Mouse (Mus musculus): ENCODE measurements around the gene Gpn2. TPM values are rescaled to one million over a fixed set of nuclear protein-coding genes. Genes with fewer than 3 reads are reported as not detected.

The Gpn2 gene
- polyA plus RNA-seq, 1 experiment, result 32.2 TPM

- no peaks in the 10 kb centered on the region for H3K79me2 ChIP-seq (ENCODE audit: control insufficient read depth, insufficient read depth)
- no peaks in the 10 kb centered on the region for H3K36me3 ChIP-seq (ENCODE audit: control insufficient read depth, insufficient read depth)
- H3ac ChIP-seq (ENCODE audit: control insufficient read depth, insufficient read length), result no peak overlapping the region
- no peak overlapping the region for H3K4me3 ChIP-seq
- H3K4me2 ChIP-seq (ENCODE audit: low read depth), result no peak overlapping the region
- no peaks in the 10 kb centered on the region for H3K27me3 ChIP-seq (ENCODE audit: control insufficient read depth, insufficient read depth, insufficient read length)
- TF ChIP-seq SRF (IDR thresholded peaks at IDR 0.05; ENCODE audit: control insufficient read depth, insufficient read length, low read depth), result no peak
- TF ChIP-seq MYOD1 (IDR thresholded peaks at IDR 0.05; ENCODE audit: control insufficient read depth in 1 of 3, insufficient read length in 2 of 3, low read depth in 2 of 3), result no peak
- TF ChIP-seq REST (IDR thresholded peaks at IDR 0.05; ENCODE audit: insufficient read depth, insufficient read length), result no peak
- TF ChIP-seq POLR2AphosphoS2 (IDR thresholded peaks at IDR 0.05; ENCODE audit: insufficient read length, low read depth), result no peak
- no peak for TF ChIP-seq POLR2A (IDR thresholded peaks at IDR 0.05; ENCODE audit: insufficient read length, low read depth)
- TF ChIP-seq USF1 (IDR thresholded peaks at IDR 0.05; ENCODE audit: low read depth), result no peak
- no peak for TF ChIP-seq MYOG (IDR thresholded peaks at IDR 0.05; ENCODE audit: control insufficient read depth in 1 of 3, insufficient read depth in 1 of 3, insufficient read length in 2 of 3, low read depth in 2 of 3)
- TF ChIP-seq E2F4 (IDR thresholded peaks at IDR 0.05; ENCODE audit: insufficient read depth), result no peak
- no peak for TF ChIP-seq CEBPB (IDR thresholded peaks at IDR 0.05; ENCODE audit: insufficient read depth, poor library complexity, severe bottlenecking)
- TF ChIP-seq TCF3 (IDR thresholded peaks at IDR 0.05; ENCODE audit: insufficient read length, low read depth), result no peak
- TF ChIP-seq TCF12 (IDR thresholded peaks at IDR 0.05; ENCODE audit: insufficient read depth, poor library complexity, severe bottlenecking), result no peak
- no peak for TF ChIP-seq MAX (IDR thresholded peaks at IDR 0.05; ENCODE audit: low read depth)
These were observed 28.3 kb downstream of the Gpn2 start for GRCm38 (mm10) chr4:133612416-133612815.

- no peak overlapping the region for H3ac ChIP-seq (ENCODE audit: control insufficient read depth, insufficient read length)
- no peak overlapping the region for H3K4me3 ChIP-seq
- H3K27me3 ChIP-seq (ENCODE audit: control insufficient read depth, insufficient read depth, insufficient read length), result no peaks in the 10 kb centered on the region
- H3K4me2 ChIP-seq (ENCODE audit: low read depth), result peak overlapping the region; percentile 85
- TF ChIP-seq POLR2AphosphoS2 (IDR thresholded peaks at IDR 0.05; ENCODE audit: insufficient read length, low read depth) (no peak), POLR2A (IDR thresholded peaks at IDR 0.05; ENCODE audit: insufficient read length, low read depth) (no peak), REST (IDR thresholded peaks at IDR 0.05; ENCODE audit: insufficient read depth, insufficient read length) (no peak), USF1 (IDR thresholded peaks at IDR 0.05; ENCODE audit: low read depth) (no peak), MYOD1 (IDR thresholded peaks at IDR 0.05; ENCODE audit: control insufficient read depth in 1 of 3, insufficient read length in 2 of 3, low read depth in 2 of 3) (peak in 2 of 3 experiments; percentile 21 to 64), MYOG (IDR thresholded peaks at IDR 0.05; ENCODE audit: control insufficient read depth in 1 of 3, insufficient read depth in 1 of 3, insufficient read length in 2 of 3, low read depth in 2 of 3) (peak in 1 of 3 experiments; percentile 35)
- H3K79me2 ChIP-seq (ENCODE audit: control insufficient read depth, insufficient read depth), result no peaks in the 10 kb centered on the region
- no peaks in the 10 kb centered on the region for H3K36me3 ChIP-seq (ENCODE audit: control insufficient read depth, insufficient read depth)
These were observed 28.9 kb downstream of the Gpn2 start for GRCm38 (mm10) chr4:133613026-133613425.

- peak overlapping the region; percentile 85 for H3K4me2 ChIP-seq (ENCODE audit: low read depth)
- H3ac ChIP-seq (ENCODE audit: control insufficient read depth, insufficient read length), result no peak overlapping the region
- no peak overlapping the region for H3K4me3 ChIP-seq
- H3K79me2 ChIP-seq (ENCODE audit: control insufficient read depth, insufficient read depth), result no peaks in the 10 kb centered on the region
- H3K27me3 ChIP-seq (ENCODE audit: control insufficient read depth, insufficient read depth, insufficient read length), result no peaks in the 10 kb centered on the region
- TF ChIP-seq MYOG (IDR thresholded peaks at IDR 0.05; ENCODE audit: control insufficient read depth in 1 of 3, insufficient read depth in 1 of 3, insufficient read length in 2 of 3, low read depth in 2 of 3) (peak; percentile 5 to 93 (median 15)), TCF12 (IDR thresholded peaks at IDR 0.05; ENCODE audit: insufficient read depth, poor library complexity, severe bottlenecking) (no peak), MYOD1 (IDR thresholded peaks at IDR 0.05; ENCODE audit: control insufficient read depth in 1 of 3, insufficient read length in 2 of 3, low read depth in 2 of 3) (peak in 2 of 3 experiments; percentile 34 to 84), POLR2AphosphoS2 (IDR thresholded peaks at IDR 0.05; ENCODE audit: insufficient read length, low read depth) (no peak), SRF (IDR thresholded peaks at IDR 0.05; ENCODE audit: control insufficient read depth, insufficient read length, low read depth) (no peak)
- no peaks in the 10 kb centered on the region for H3K36me3 ChIP-seq (ENCODE audit: control insufficient read depth, insufficient read depth)
These were observed 29.7 kb downstream of the Gpn2 start for GRCm38 (mm10) chr4:133613867-133614266.

GRCm38 (mm10) chr4:133614274-133614761 is 30.2 kb downstream of the Gpn2 start:
- peak overlapping the region; percentile 85 for H3K4me2 ChIP-seq (ENCODE audit: low read depth)
- H3K36me3 ChIP-seq (ENCODE audit: control insufficient read depth, insufficient read depth), result no peaks in the 10 kb centered on the region
- H3ac ChIP-seq (ENCODE audit: control insufficient read depth, insufficient read length), result no peak overlapping the region
- TF ChIP-seq SRF (IDR thresholded peaks at IDR 0.05; ENCODE audit: control insufficient read depth, insufficient read length, low read depth), result peak; percentile 59
- TF ChIP-seq POLR2A (IDR thresholded peaks at IDR 0.05; ENCODE audit: insufficient read length, low read depth), result peak; percentile 33
- peak in 2 of 3 experiments; percentile 11 to 63 for TF ChIP-seq MYOG (IDR thresholded peaks at IDR 0.05; ENCODE audit: control insufficient read depth in 1 of 3, insufficient read depth in 1 of 3, insufficient read length in 2 of 3, low read depth in 2 of 3)
- TF ChIP-seq REST (IDR thresholded peaks at IDR 0.05; ENCODE audit: insufficient read depth, insufficient read length), result peak; percentile 79
- peak in 2 of 3 experiments; percentile 2 to 69 for TF ChIP-seq MYOD1 (IDR thresholded peaks at IDR 0.05; ENCODE audit: control insufficient read depth in 1 of 3, insufficient read length in 2 of 3, low read depth in 2 of 3)
- TF ChIP-seq CEBPB (IDR thresholded peaks at IDR 0.05; ENCODE audit: insufficient read depth, poor library complexity, severe bottlenecking), result no peak
- H3K4me3 ChIP-seq, result no peak overlapping the region
- no peaks in the 10 kb centered on the region for H3K27me3 ChIP-seq (ENCODE audit: control insufficient read depth, insufficient read depth, insufficient read length)
- H3K79me2 ChIP-seq (ENCODE audit: control insufficient read depth, insufficient read depth), result no peaks in the 10 kb centered on the region

- TF ChIP-seq MYOG (IDR thresholded peaks at IDR 0.05; ENCODE audit: control insufficient read depth in 1 of 3, insufficient read depth in 1 of 3, insufficient read length in 2 of 3, low read depth in 2 of 3) (peak in 1 of 3 experiments; percentile 0), CEBPB (IDR thresholded peaks at IDR 0.05; ENCODE audit: insufficient read depth, poor library complexity, severe bottlenecking) (no peak)
- Histone ChIP-seq H3K36me3 (ENCODE audit: control insufficient read depth, insufficient read depth) (no peaks in the 10 kb centered on the region), H3K79me2 (ENCODE audit: control insufficient read depth, insufficient read depth) (no peaks in the 10 kb centered on the region), H3K4me3 (no peak overlapping the region), H3K27me3 (ENCODE audit: control insufficient read depth, insufficient read depth, insufficient read length) (no peaks in the 10 kb centered on the region), H3K4me2 (ENCODE audit: low read depth) (no peak overlapping the region), H3ac (ENCODE audit: control insufficient read depth, insufficient read length) (no peak overlapping the region)
These were observed 31.3 kb downstream of the Gpn2 start for GRCm38 (mm10) chr4:133615416-133615815.
